Mouse (Mus musculus) midbrain, embryonic 10.5 days (tissue): ENCODE measurements around the gene Fmnl1. TPM values are rescaled to one million over a fixed set of nuclear protein-coding genes. Genes with fewer than 3 reads are reported as not detected.
A peak's percentile ranks its signal among the peaks of the same experiment; 100 is the strongest.

Source experiments
- DNase-seq: peaks from one replicate; pipeline ENCODE4 v3.0.0-alpha.2; 2017; ENCODE audit warnings: low spot score
- H3K27ac ChIP-seq: fragments of 300-500 bp; sonication (generic); replicated peaks from 2 replicates; pipeline ENCODE4 v1.5.1; 2016; ENCODE audit warnings: mild to moderate bottlenecking
- H3K27me3 ChIP-seq: fragments of 300-500 bp; sonication (generic); 2 replicates; pipeline ENCODE4 v1.6.1; 2016; ENCODE audit warnings: low read depth, mild to moderate bottlenecking; ENCODE audit not compliant: poor library complexity, severe bottlenecking
- H3K36me3 ChIP-seq: fragments of 300-500 bp; sonication (generic); 2 replicates; pipeline ENCODE4 v1.6.1; 2016; ENCODE audit warnings: mild to moderate bottlenecking, moderate library complexity
- H3K4me1 ChIP-seq: fragments of 300-500 bp; sonication (generic); 2 replicates; pipeline ENCODE4 v1.6.1; 2016
- H3K4me3 ChIP-seq: fragments of 300-500 bp; sonication (generic); 2 replicates; pipeline ENCODE4 v1.5.1; 2016; ENCODE audit warnings: mild to moderate bottlenecking, moderate library complexity
- H3K9me3 ChIP-seq: fragments of 300-500 bp; sonication (generic); replicated peaks from 2 replicates; pipeline ENCODE4 v1.6.1; 2016; ENCODE audit warnings: mild to moderate bottlenecking
- WGBS: fragments of 180-500 bp; shearing (Covaris S2); methylation state at CpG from one replicate; pipeline ENCODE4 v1.1.7; 2016; 5-methylcytosine and 5-hydroxymethylcytosine counted together
- polyA plus RNA-seq: library from polyadenylated mRNA; unstranded; fragments of >200 nt; fragmentation: Nextera tagmentation; extraction: Ambion mirVana; gene quantifications from 2 replicates; pipeline ENCODE4 v1.2.1, GENCODE M21; 2016

The Fmnl1 gene
- polyA plus RNA-seq, 1 experiment from 2014 or later, result 1.1 TPM

DNA sequence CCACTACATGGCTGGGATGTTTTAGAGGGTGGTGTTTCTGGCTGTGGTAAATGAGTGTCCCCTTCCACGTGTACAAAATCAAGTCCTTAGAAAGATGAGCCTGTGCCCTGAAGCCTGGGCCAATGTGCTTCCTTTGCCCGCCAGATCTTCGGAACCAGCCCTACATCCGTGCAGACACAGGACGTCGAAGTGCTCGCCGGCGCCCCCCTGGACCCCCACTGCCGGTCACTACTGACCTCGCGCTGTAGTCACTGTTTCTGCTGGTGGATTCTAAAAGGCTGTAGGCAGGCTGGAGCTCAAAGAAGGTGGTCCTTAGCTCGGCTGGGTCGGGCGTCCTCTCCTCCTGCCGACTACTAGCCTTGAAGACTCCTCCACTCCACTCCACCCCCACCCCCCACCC, 27.4 kb downstream of the Fmnl1 start:
- H3K27ac ChIP-seq, result no peak overlapping the region
- peaks cover 26% of the 10 kb centered on the region for H3K4me1 ChIP-seq
- H3K4me3 ChIP-seq, result peak overlapping the region; percentile 58
- no peaks in the 10 kb centered on the region for H3K9me3 ChIP-seq
- H3K36me3 ChIP-seq, result no peaks in the 10 kb centered on the region
- WGBS, result 3% methylated on average over 16 of the region's 16 CpGs
- H3K27me3 ChIP-seq, result peaks cover 93% of the 10 kb centered on the region
- DNase-seq, result no peak

DNA sequence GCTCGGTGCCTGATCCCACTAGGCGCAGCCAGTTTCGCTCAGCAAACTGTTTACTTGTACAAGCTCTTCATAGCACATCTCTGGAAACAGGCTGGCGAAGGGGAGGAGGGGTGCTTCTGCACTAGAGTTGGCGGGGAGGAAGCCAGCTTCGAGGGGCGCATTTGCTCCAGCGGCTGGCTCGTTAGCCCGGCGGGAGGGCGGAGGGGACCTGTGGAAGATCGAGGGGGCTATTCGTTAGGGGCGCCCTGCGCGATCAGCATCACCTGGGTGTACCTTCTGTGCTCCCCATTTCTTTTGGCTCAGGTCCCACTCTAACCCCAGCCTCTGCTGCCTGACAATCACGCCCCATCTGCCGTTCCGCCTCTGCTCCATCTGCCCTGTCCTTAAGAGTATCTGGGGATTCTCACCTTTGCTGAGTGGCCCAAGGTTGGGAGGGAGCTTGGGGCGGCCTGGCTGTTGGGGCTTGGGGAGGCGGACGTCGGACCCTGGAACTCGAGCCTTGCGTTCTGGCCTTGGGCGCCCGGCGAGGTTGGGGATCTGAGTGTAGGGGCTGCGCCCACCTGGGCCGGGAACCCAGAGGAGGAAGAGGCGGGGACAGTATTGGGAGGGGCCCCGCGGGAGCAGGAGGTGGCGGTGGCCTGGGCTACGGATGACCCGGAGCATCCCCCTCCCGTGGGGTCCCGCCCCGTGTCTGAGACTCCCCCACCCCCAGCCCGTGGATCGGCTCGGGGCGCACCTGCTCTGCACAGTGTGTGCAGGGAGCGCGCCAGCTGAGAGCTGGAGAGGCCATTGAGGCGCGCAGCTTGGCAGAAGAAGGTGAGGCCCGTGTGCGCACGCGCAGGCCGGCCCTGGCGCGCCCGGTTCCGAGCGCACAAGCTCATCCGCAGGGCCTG, 28.2 kb downstream of the Fmnl1 start:
- Histone ChIP-seq H3K27me3 (peaks cover 85% of the 10 kb centered on the region), H3K4me1 (peaks cover 24% of the 10 kb centered on the region), H3K4me3 (peak overlapping the region; percentile 58), H3K36me3 (no peaks in the 10 kb centered on the region), H3K27ac (peak overlapping the region; percentile 38; the same call in 1 of the 2 replicates), H3K9me3 (no peaks in the 10 kb centered on the region)
- 1% methylated on average over 58 of the region's 59 CpGs for WGBS
- DNase-seq, result no peak

DNA sequence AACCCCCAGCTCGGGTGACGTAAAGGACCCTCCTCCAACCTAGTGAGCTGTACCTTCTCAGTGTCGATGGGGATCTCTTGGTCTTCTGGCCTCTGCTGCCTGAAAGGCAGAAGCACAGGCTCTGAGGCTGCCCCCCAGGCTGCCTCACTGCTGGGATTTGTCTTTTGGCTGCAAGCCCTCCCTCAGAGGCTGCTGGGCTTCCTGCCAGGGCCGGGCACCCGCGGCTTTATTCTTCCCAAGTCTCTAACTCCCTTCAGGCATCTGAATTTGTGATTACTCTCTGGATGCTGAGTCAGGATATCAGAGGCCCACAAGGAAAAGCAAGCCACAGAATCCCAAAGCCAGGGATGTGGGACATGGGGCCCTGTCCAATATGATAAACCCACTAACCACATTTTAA, 30.8 kb downstream of the Fmnl1 start:
- H3K36me3 ChIP-seq, result no peaks in the 10 kb centered on the region
- 26% methylated on average over 6 of the region's 6 CpGs for WGBS
- H3K27me3 ChIP-seq, result peaks cover 60% of the 10 kb centered on the region
- H3K9me3 ChIP-seq, result no peaks in the 10 kb centered on the region
- peaks cover 24% of the 10 kb centered on the region for H3K4me1 ChIP-seq
- no peak overlapping the region for H3K27ac ChIP-seq
- DNase-seq, result no peak
- no peak overlapping the region for H3K4me3 ChIP-seq

DNA sequence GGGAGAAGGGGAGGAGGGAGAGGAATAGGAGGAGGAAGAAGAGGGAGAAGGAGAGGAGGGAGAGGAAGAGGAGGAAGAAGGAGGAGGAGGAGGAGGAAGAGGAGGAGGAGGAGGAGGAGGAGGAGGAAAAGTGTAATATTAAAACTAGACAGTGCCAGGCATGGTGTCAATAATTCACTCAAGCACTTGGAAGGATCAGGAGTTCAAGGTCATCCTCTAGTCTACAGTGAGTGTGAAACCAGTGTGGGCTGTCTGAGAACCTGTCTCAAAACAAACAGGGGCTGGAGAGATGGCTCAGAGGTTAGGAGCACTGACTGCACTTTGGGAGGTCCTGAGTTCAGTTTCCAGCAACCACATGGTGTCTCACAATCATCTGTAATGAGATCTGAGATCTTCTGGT, 31.5 kb downstream of the Fmnl1 start:
- Histone ChIP-seq H3K4me3 (no peak overlapping the region), H3K27ac (no peak overlapping the region), H3K36me3 (no peaks in the 10 kb centered on the region), H3K9me3 (no peaks in the 10 kb centered on the region), H3K27me3 (peaks cover 53% of the 10 kb centered on the region), H3K4me1 (peaks cover 24% of the 10 kb centered on the region)
- no peak for DNase-seq

DNA sequence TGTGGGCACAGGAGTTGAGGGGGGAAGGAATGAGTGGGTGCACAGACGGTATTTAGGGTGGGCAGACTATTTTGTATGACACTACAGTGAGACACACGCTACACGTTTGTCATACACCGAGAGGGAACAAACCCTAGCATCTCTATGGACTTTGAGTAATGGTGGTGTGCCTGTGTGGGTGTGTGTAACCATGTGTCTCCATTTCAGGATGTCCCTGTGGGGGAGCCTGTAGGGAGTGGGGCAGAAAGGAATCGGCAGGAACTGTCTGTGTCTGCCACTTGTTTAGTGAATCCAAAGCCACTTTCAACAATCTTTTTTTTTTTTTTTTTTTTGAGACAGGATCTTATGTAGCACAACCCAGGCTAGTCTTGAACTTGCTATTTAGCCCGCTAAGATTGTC, 35.3 kb downstream of the Fmnl1 start:
- no peak overlapping the region for H3K27ac ChIP-seq
- DNase-seq, result no peak
- peaks cover 14% of the 10 kb centered on the region for H3K27me3 ChIP-seq
- H3K36me3 ChIP-seq, result no peaks in the 10 kb centered on the region
- H3K9me3 ChIP-seq, result no peaks in the 10 kb centered on the region
- peaks cover 10% of the 10 kb centered on the region for H3K4me1 ChIP-seq
- 90% methylated on average over 6 of the region's 6 CpGs for WGBS
- H3K4me3 ChIP-seq, result no peak overlapping the region

DNA sequence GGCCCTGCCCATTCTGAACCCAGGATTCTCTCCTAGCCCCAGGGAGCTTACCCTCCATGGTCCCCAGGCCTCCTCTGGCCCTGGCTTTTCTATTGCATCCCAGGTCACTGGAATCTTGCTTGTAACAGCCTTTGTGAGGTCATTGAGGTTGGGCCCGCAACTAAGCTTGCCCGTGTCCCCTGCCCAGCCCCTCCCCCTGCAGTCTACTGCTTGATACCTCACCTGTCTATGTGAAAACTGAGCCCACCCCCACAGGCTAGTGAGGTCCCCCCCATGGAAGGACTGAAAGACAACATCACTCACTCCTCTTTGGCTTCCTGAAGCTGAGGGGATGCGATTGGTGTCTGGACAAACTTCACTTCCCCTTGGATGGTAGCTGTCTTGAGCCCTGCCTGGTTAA, 37.6 kb downstream of the Fmnl1 start, which contains the start of gene 1700023F06Rik:
TSS of gene 1700023F06Rik (minus strand) at position 101 of the 400 bp plus-strand sequence.
- H3K36me3 ChIP-seq, result no peaks in the 10 kb centered on the region
- no peaks in the 10 kb centered on the region for H3K27me3 ChIP-seq
- no peak within 1 kb of the TSS for H3K27ac ChIP-seq
- 0 out of 2 replicates have a peak, but pooled peaks cover 5% of the 10 kb centered on the region for H3K4me1 ChIP-seq
- H3K9me3 ChIP-seq, result no peaks in the 10 kb centered on the region
- H3K4me3 ChIP-seq, result no peak within 1 kb of the TSS
- 91% methylated on average over 3 of the region's 3 CpGs for WGBS
- no peak for DNase-seq

DNA sequence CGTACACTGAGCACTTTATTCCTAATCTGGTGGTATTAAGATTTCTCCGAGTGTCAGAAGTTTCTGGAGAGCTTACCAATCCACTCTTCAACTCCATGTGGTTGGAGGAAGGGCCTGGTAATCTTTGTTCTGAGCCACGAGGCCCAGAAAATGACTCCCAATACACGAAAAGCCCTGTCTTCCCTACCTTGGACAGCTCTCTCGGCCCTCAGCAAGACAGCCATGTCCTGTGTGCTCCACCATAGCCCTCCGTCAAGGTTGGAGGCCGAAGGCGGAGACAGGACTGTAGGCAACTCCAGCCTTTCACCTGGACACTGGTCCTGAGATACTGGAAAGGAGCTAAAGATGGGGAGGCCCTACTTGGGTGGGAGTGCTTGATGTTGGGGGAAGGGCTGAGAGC, 39.4 kb downstream of the Fmnl1 start:
- 0 out of 2 replicates have a peak, but pooled peaks cover 5% of the 10 kb centered on the region for H3K4me1 ChIP-seq
- WGBS, result 79% methylated on average over 8 of the region's 8 CpGs
- no peak for DNase-seq
- H3K9me3 ChIP-seq, result 0 out of 2 replicates have a peak, but pooled peaks cover 6% of the 10 kb centered on the region
- no peaks in the 10 kb centered on the region for H3K36me3 ChIP-seq
- H3K4me3 ChIP-seq, result no peak overlapping the region
- no peak overlapping the region for H3K27ac ChIP-seq
- H3K27me3 ChIP-seq, result no peaks in the 10 kb centered on the region

DNA sequence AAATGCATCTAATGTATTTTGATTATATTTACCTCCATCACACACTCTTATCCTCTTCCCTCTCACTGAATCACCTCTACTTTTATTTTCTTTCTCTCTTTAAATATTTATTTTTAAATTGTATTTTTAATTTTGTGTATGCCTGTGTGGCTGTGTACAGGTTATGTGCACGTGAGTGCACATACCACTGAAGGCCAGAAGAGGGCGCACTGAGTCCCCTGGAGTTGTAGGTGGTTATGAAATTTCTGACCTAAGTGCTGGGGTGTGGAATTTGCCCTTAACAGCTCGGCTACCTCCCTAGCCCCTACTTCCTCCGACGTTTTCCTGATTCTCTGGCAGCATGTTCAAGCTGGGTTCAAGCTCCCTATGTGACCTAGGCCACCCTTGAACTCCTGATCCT, 42.8 kb downstream of the Fmnl1 start:
- H3K9me3 ChIP-seq, result 0 out of 2 replicates have a peak, but pooled peaks cover 6% of the 10 kb centered on the region
- no peak overlapping the region for H3K27ac ChIP-seq
- H3K27me3 ChIP-seq, result peaks cover 24% of the 10 kb centered on the region
- no peaks in the 10 kb centered on the region for H3K36me3 ChIP-seq
- peaks cover 12% of the 10 kb centered on the region for H3K4me1 ChIP-seq
- 83% methylated on average over 5 of the region's 5 CpGs for WGBS
- no peak for DNase-seq
- no peak overlapping the region for H3K4me3 ChIP-seq

DNA sequence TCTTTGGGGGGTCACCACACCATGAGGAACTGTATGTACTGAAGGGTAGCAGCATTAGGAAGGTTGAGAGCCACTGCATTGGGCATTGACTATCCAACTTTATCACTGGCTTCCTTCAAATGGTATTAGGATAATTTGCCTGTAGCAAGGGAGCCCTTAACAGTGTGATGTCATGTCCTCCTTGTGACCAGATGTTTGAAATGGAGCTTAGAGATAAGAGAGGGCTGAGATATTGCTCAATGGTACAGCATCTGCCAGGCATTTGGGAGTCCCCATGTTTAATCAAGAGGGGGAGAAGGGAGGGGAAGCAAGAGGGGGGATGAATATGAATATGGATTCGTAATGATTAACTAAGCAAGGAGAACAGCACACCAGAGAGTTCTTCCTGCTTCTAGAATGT, 44.4 kb downstream of the Fmnl1 start:
- no peak for DNase-seq
- Histone ChIP-seq H3K27me3 (peaks cover 39% of the 10 kb centered on the region), H3K4me1 (peaks cover 12% of the 10 kb centered on the region), H3K36me3 (peaks cover 13% of the 10 kb centered on the region), H3K27ac (no peak overlapping the region), H3K9me3 (0 out of 2 replicates have a peak, but pooled peaks cover 6% of the 10 kb centered on the region), H3K4me3 (no peak overlapping the region)
- WGBS, result 72% methylated on average over 1 of the region's 1 CpGs

DNA sequence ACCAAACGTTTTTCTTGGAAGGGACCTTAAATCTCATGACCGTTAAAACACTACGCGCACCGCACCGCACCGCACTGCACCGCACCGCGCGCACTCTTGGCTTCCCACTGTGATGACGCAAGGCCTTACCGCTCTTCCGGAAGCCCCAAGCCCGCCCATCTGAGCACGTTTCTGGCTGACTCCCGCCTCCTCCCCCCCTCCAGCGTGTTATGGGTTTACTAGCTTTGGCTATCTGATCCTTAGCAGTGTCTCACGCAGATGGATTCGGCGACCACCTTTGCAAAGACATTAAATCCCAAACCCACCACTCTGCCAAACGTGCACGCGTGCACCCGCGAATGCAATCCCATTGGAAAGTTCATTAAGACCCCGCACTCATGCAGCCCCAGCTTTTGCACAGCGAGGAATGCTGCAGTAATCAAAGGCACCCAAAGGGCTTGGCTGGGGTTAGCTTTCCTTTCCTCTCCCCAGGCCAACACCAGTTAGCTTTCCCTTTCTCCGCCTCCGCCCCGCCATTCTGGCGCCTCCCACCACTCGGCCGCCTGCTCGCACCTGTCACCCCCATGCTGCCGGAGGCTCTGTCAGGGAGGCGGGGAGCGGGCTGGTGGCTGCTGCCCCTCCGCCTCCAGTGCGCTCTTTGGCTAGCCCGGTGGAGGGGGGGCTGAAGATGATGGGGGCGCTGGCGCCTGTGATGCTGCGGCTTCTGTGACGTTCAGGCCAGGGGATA, 47.0 kb downstream of the Fmnl1 start, which contains the start of gene Spata32:
TSS of gene Spata32 (minus strand) at position 643 of the 727 bp plus-strand sequence.
- Histone ChIP-seq H3K27me3 (peaks cover 39% of the 10 kb centered on the region), H3K27ac (peak within 1 kb of the TSS; percentile 73), H3K4me3 (peak within 1 kb of the TSS; percentile 62), H3K4me1 (peaks cover 12% of the 10 kb centered on the region), H3K36me3 (peaks cover 35% of the 10 kb centered on the region), H3K9me3 (0 out of 2 replicates have a peak, but pooled peaks cover 6% of the 10 kb centered on the region)
- DNase-seq, result peak; percentile 60
- WGBS, result 1% methylated on average over 45 of the region's 45 CpGs

DNA sequence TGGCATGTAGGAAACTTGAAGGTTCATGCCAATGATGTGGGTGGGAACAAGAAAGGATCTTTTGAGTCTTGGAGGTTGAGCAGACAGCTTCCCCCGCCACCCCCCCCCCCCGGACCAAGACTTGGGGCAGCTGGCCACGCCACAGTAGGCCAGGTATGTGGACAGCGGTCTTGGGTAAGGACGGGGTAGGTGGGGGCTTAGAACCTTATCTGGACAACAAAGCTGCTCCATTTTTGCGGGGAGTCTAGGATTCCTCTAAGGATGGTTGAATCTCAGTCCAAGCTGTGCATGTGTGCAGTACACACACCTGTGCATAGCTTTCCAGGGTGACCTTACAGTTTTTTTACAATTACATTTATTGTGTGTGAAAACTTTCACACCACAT, 47.6 kb downstream of the Fmnl1 start:
- Histone ChIP-seq H3K4me3 (peak overlapping the region; percentile 62), H3K36me3 (peaks cover 39% of the 10 kb centered on the region), H3K27ac (peak overlapping the region; percentile 73), H3K9me3 (0 out of 2 replicates have a peak, but pooled peaks cover 6% of the 10 kb centered on the region), H3K27me3 (peaks cover 39% of the 10 kb centered on the region), H3K4me1 (peaks cover 12% of the 10 kb centered on the region)
- WGBS, result 36% methylated on average over 6 of the region's 6 CpGs
- DNase-seq, result no peak

DNA sequence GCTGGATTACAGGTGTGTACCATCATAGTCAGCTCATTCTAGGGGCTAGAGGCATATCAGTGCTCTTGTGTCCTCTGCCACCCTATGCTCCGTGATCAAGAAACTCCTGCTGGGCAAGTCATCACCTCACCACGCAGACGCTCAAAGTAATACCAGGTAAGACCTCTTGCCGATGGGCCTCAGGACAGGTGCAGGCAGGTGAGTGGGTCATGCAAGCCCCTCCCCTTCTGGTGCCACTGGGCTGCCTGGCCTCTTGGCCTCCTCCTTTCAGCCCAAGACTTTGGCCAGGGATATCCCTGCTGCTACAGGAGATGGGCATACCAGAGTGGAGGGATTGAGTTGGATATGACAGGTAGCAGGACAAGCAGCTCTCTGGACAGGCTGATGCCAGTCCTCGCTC, 48.4 kb downstream of the Fmnl1 start:
- DNase-seq, result no peak
- H3K27ac ChIP-seq, result no peak overlapping the region
- H3K27me3 ChIP-seq, result peaks cover 39% of the 10 kb centered on the region
- H3K36me3 ChIP-seq, result peaks cover 47% of the 10 kb centered on the region
- H3K4me1 ChIP-seq, result peaks cover 16% of the 10 kb centered on the region
- 85% methylated on average over 5 of the region's 5 CpGs for WGBS
- H3K4me3 ChIP-seq, result no peak overlapping the region
- no peaks in the 10 kb centered on the region for H3K9me3 ChIP-seq
